ENCODE assay signal across 8 mouse cellular contexts in genomic region chr10:79580811-79581210, GRCm38 (mm10). TPM values are rescaled to one million over a fixed set of nuclear protein-coding genes. Genes with fewer than 3 reads are reported as not detected.
DNase-seq lines count a peak whose midpoint lies in the region; ATAC-seq lines count a peak whose summit lies in the region.

No protein-coding gene starts in this region.

- DNase-seq in gastrocnemius, postnatal 10 days: peak; percentile 64
- no peak for DNase-seq in gastrocnemius, adult 8-10 months (ENCODE audit: low spot score in 2 of 2)
- peak; percentile 70 for DNase-seq in neural tube, embryonic 10.5 days (ENCODE audit: extremely low spot score, low spot score)
- peak; percentile 36 for DNase-seq in brain, adult 2 months (ENCODE audit: low read depth, low spot score)
- DNase-seq in kidney, postnatal 25 days: peak; percentile 43 to 51
- peak; percentile 65 for DNase-seq in retina, postnatal 1 day
- no peak for DNase-seq in frontal cortex, postnatal 36 days (ENCODE audit: low spot score in 2 of 2)

- H3K9me3 ChIP-seq in neural tube, embryonic 15.5 days (replicated peaks): no peaks in the 10 kb centered on the region

- no peak overlapping the region for H3K4me2 ChIP-seq in neural tube, embryonic 15.5 days

- no peaks in the 10 kb centered on the region for H3K36me3 ChIP-seq in neural tube, embryonic 15.5 days

- 42% methylated on average over 6 of the region's 6 CpGs for WGBS in neural tube, embryonic 15.5 days

- ATAC-seq in neural tube, embryonic 15.5 days (ENCODE audit: low FRiP score): no peak

- H3K27ac ChIP-seq in neural tube, embryonic 15.5 days (replicated peaks): no peak overlapping the region

- no peaks in the 10 kb centered on the region for H3K4me1 ChIP-seq in neural tube, embryonic 15.5 days

- H3K4me3 ChIP-seq in neural tube, embryonic 15.5 days (replicated peaks): no peak overlapping the region

- no peak overlapping the region for H3K9ac ChIP-seq in neural tube, embryonic 15.5 days (replicated peaks)

- no peaks in the 10 kb centered on the region for H3K27me3 ChIP-seq in neural tube, embryonic 15.5 days (replicated peaks)

RNA-seq across cellular contexts. Expression of gene Theg, which starts 6.3 kb away (rescaled TPM):
- not detected for total RNA-seq in gastrocnemius, postnatal 10 days (2021)
- total RNA-seq in gastrocnemius, adult 8-10 months (2022): not detected
- 0.37 TPM in 1 of 2 replicates, not detected in the other for polyA plus RNA-seq in neural tube, embryonic 15.5 days (2015; fragmentation: Nextera tagmentation; extraction: Ambion mirVana)

RNA-seq across cellular contexts. Expression of gene Mier2, which starts 25.8 kb away (rescaled TPM):
- 10 to 100 TPM; 16.1 to 18.2 TPM for total RNA-seq in gastrocnemius, postnatal 10 days (2021)
- 10 to 100 TPM; 20.1 to 23.4 (median 21.2) TPM for total RNA-seq in gastrocnemius, adult 8-10 months (2022)
- polyA plus RNA-seq in neural tube, embryonic 15.5 days (2015; fragmentation: Nextera tagmentation; extraction: Ambion mirVana): 61.7 and 68.6 TPM in 2 replicates

RNA-seq across cellular contexts. Expression of gene C2cd4c, which starts 33.0 kb away (rescaled TPM):
- under 1 TPM; 0.07 to 0.16 TPM for total RNA-seq in gastrocnemius, postnatal 10 days (2021)
- 1 to 10 TPM in 1 of 4 experiments, under 1 TPM in 3; 0.22 to 1.1 (median 0.68) TPM for total RNA-seq in gastrocnemius, adult 8-10 months (2022)
- polyA plus RNA-seq in neural tube, embryonic 15.5 days (2015; fragmentation: Nextera tagmentation; extraction: Ambion mirVana): 0.40 and 0.55 TPM in 2 replicates

RNA-seq across cellular contexts. Expression of gene Plpp2, which starts 47.2 kb away (rescaled TPM):
- total RNA-seq in gastrocnemius, postnatal 10 days (2021): 1 to 10 TPM; 2.3 to 2.6 TPM
- total RNA-seq in gastrocnemius, adult 8-10 months (2022): 1 to 10 TPM in 1 of 4 experiments, under 1 TPM in 3; 0.29 to 1.3 (median 0.50) TPM
- polyA plus RNA-seq in neural tube, embryonic 15.5 days (2015; fragmentation: Nextera tagmentation; extraction: Ambion mirVana): 23.7 and 26.2 TPM in 2 replicates

RNA-seq across cellular contexts. Expression of gene Shc2, which starts 56.9 kb away (rescaled TPM):
- total RNA-seq in gastrocnemius, postnatal 10 days (2021): 1 to 10 TPM; 2.7 to 5.3 TPM
- total RNA-seq in gastrocnemius, adult 8-10 months (2022): 10 to 100 TPM in 2 of 4 experiments, 1 to 10 TPM in 2; 5.4 to 13.0 (median 8.7) TPM
- 24.7 and 28.9 TPM in 2 replicates for polyA plus RNA-seq in neural tube, embryonic 15.5 days (2015; fragmentation: Nextera tagmentation; extraction: Ambion mirVana)

Comparison
In these comparisons a context has a peak if more than half of its experiments do, and no peak if none do; other contexts are left out.
1. DNase-seq: peak in gastrocnemius, postnatal 10 days (single experiment), neural tube, embryonic 10.5 days (single experiment), brain, adult 2 months (single experiment), kidney, postnatal 25 days (2 of 2) and retina, postnatal 1 day (single experiment); none in gastrocnemius, adult 8-10 months (0 of 2) and frontal cortex, postnatal 36 days (0 of 2).